Mouse (Mus musculus) urinary bladder, postnatal 36 days (tissue): ENCODE results near the gene Tbx3.

Experiments used
- DNase-seq, 2 experiments: peaks; one replicate each; pipeline ENCODE4 v3.0.0; 2022; ENCODE audit warnings: low spot score in 2 of 2, mixed read lengths in 1 of 2

Gene Tbx3

GRCm38 (mm10) chr5:119661474-119661873 is 9.0 kb upstream of the Tbx3 start:
- no peak for DNase-seq

GRCm38 (mm10) chr5:119662326-119662725 is 8.1 kb upstream of the Tbx3 start:
- no peak for DNase-seq

- no peak for DNase-seq
Observed at GRCm38 (mm10) chr5:119662731-119663130, 7.7 kb upstream of the Tbx3 start.

GRCm38 (mm10) chr5:119663241-119663640 is 7.2 kb upstream of the Tbx3 start:
- no peak for DNase-seq

GRCm38 (mm10) chr5:119663747-119664146 is 6.7 kb upstream of the Tbx3 start:
- no peak for DNase-seq

- no peak for DNase-seq
Observed at GRCm38 (mm10) chr5:119665739-119666138, 4.7 kb upstream of the Tbx3 start.

- no peak for DNase-seq
Observed at GRCm38 (mm10) chr5:119667356-119667940, 3.0 kb upstream of the Tbx3 start.

- peak in 1 of 2 experiments; percentile 75 for DNase-seq
Observed at GRCm38 (mm10) chr5:119668191-119668912, 2.1 kb upstream of the Tbx3 start.

- DNase-seq: no peak
Observed at GRCm38 (mm10) chr5:119668913-119669411, 1.5 kb upstream of the Tbx3 start.

- DNase-seq: peak in 1 of 2 experiments; percentile 65
Observed at GRCm38 (mm10) chr5:119669741-119670565, 516 bp upstream of the Tbx3 start.

- no peak for DNase-seq
Observed at GRCm38 (mm10) chr5:119671124-119671801, 794 bp downstream of the Tbx3 start.

- no peak for DNase-seq
Observed at GRCm38 (mm10) chr5:119671965-119672347, 1.5 kb downstream of the Tbx3 start.

- no peak for DNase-seq
Observed at GRCm38 (mm10) chr5:119672348-119672983, 2.0 kb downstream of the Tbx3 start.

GRCm38 (mm10) chr5:119672984-119673600 is 2.6 kb downstream of the Tbx3 start:
- DNase-seq: no peak

GRCm38 (mm10) chr5:119673716-119674605 is 3.5 kb downstream of the Tbx3 start:
- no peak for DNase-seq

- DNase-seq: no peak
Observed at GRCm38 (mm10) chr5:119674606-119675330, 4.3 kb downstream of the Tbx3 start.

- no peak for DNase-seq
Observed at GRCm38 (mm10) chr5:119676245-119676644, 5.8 kb downstream of the Tbx3 start.

- DNase-seq: no peak
Observed at GRCm38 (mm10) chr5:119678516-119678915, 8.0 kb downstream of the Tbx3 start.

- no peak for DNase-seq
Observed at GRCm38 (mm10) chr5:119679084-119679483, 8.6 kb downstream of the Tbx3 start.
